Mouse (Mus musculus) kidney, postnatal 0 days (tissue): ENCODE measurements around the gene Pi4ka. TPM values are rescaled to one million over a fixed set of nuclear protein-coding genes. Genes with fewer than 3 reads are reported as not detected.

Experiments used
- ATAC-seq: fragments of 200-750 bp; cut with Nextera tagmentation; replicated peaks from 2 replicates; pipeline ENCODE4 v1.8.0; 2017; ENCODE audit warnings: low read depth, moderate number of reproducible peaks, moderate TSS enrichment, moderate library complexity; ENCODE audit not compliant: low FRiP score
- DNase-seq: peaks from one replicate; pipeline ENCODE4 v3.0.0-alpha.2; 2016; ENCODE audit warnings: low spot score
- H3K27ac ChIP-seq: fragments of 300-500 bp; sonication (generic); 2 replicates; pipeline ENCODE4 v1.5.1; 2014; ENCODE audit warnings: mild to moderate bottlenecking
- H3K27me3 ChIP-seq: fragments of 300-500 bp; sonication (generic); 2 replicates; pipeline ENCODE4 v1.6.1; 2014; ENCODE audit warnings: low read length, mixed read lengths; ENCODE audit not compliant: insufficient read depth
- H3K36me3 ChIP-seq: fragments of 300-500 bp; sonication (generic); 2 replicates; pipeline ENCODE4 v1.6.1; 2014; ENCODE audit warnings: low read length, mixed read lengths; ENCODE audit not compliant: insufficient read depth
- H3K4me1 ChIP-seq: fragments of 300-500 bp; sonication (generic); replicated peaks from 2 replicates; pipeline ENCODE4 v1.6.1; 2014; ENCODE audit warnings: antibody characterized with exemption, low read length, mixed read lengths; ENCODE audit not compliant: insufficient read depth
- H3K4me2 ChIP-seq: fragments of 300-500 bp; sonication (generic); 2 replicates; pipeline ENCODE4 v1.6.1; 2014; ENCODE audit warnings: mild to moderate bottlenecking, low read length, moderate library complexity, mixed read lengths
- H3K4me3 ChIP-seq: fragments of 300-500 bp; sonication (generic); replicated peaks from 2 replicates; pipeline ENCODE4 v1.5.1; 2014; ENCODE audit warnings: low read depth, low read length
- H3K9ac ChIP-seq: fragments of 300-500 bp; sonication (generic); 2 replicates; pipeline ENCODE4 v1.6.1; 2014; ENCODE audit warnings: low read depth, low read length
- H3K9me3 ChIP-seq: fragments of 300-500 bp; sonication (generic); replicated peaks from 2 replicates; pipeline ENCODE4 v1.6.1; 2016; ENCODE audit warnings: low read length, inconsistent platforms, mixed read lengths
- CTCF ChIP-seq: IDR thresholded peaks from 2 replicates; pipeline ENCODE4 v1.5.1; 2016; ENCODE audit warnings: antibody characterized with exemption, low read depth, mild to moderate bottlenecking, moderate library complexity
- WGBS: fragments of 180-500 bp; shearing (Covaris S2); extraction: QIAGEN DNeasy Blood & Tissue Kit; methylation state at CpG from one replicate; pipeline ENCODE4 v1.1.7; 2014; 5-methylcytosine and 5-hydroxymethylcytosine counted together
- polyA plus RNA-seq: library from polyadenylated mRNA; unstranded; fragments of >200 nt; fragmentation: Nextera tagmentation; extraction: Ambion mirVana; gene quantifications from 2 replicates; pipeline ENCODE4 v1.2.1, GENCODE M21; 2015

The Pi4ka gene
- polyA plus RNA-seq, 1 experiment from 2014 or later: 27.3 TPM

GRCm38 (mm10) chr16:17303521-17304245 lies 102.4 kb downstream of the Pi4ka start:
- Histone ChIP-seq H3K4me1 (no peaks in the 10 kb centered on the region), H3K36me3 (peaks cover 41% of the 10 kb centered on the region), H3K9ac (no peak overlapping the region), H3K27ac (no peak overlapping the region), H3K4me2 (no peak overlapping the region), H3K4me3 (no peak overlapping the region), H3K27me3 (no peaks in the 10 kb centered on the region), H3K9me3 (no peaks in the 10 kb centered on the region)
- DNase-seq: no peak
- TF ChIP-seq CTCF: no peak
- ATAC-seq: no peak
- 75% methylated on average over 5 of the region's 5 CpGs for WGBS

DNA sequence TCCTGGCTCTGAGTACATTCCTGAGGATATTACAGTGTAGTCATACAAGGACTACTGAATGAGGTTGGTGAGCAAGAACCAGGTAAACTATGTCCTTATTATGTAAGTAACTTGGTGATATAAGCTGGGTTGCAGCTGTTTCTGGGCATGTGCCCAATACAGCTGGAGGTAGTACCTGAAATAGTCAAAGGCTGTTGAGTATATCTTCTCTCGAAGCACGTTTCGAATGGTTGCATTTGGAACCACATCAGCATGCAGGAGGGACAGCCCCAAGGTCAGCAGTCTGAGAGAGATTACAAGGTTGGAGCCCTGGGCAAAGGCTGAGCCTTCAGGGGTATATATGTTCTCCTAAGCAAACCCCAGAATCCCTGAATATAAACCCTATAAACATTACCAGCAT lies 105.3 kb downstream of the Pi4ka start:
- no peak for DNase-seq
- H3K4me1 ChIP-seq: no peaks in the 10 kb centered on the region
- H3K36me3 ChIP-seq: peaks cover 47% of the 10 kb centered on the region
- no peak for TF ChIP-seq CTCF
- H3K27me3 ChIP-seq: no peaks in the 10 kb centered on the region
- ATAC-seq: no peak
- H3K27ac ChIP-seq: no peak overlapping the region
- H3K4me2 ChIP-seq: no peak overlapping the region
- no peak overlapping the region for H3K9ac ChIP-seq
- 95% methylated on average over 3 of the region's 3 CpGs for WGBS
- no peak overlapping the region for H3K4me3 ChIP-seq
- H3K9me3 ChIP-seq: no peaks in the 10 kb centered on the region

GRCm38 (mm10) chr16:17292751-17293150 lies 113.4 kb downstream of the Pi4ka start:
- Histone ChIP-seq H3K9ac (no peak overlapping the region), H3K36me3 (peaks cover 26% of the 10 kb centered on the region), H3K4me1 (no peaks in the 10 kb centered on the region), H3K9me3 (no peaks in the 10 kb centered on the region), H3K4me2 (no peak overlapping the region), H3K27ac (no peak overlapping the region), H3K4me3 (no peak overlapping the region), H3K27me3 (no peaks in the 10 kb centered on the region)
- ATAC-seq: no peak
- peak; percentile 98 for TF ChIP-seq CTCF
- WGBS: 0% methylated on average over 2 of the region's 2 CpGs
- DNase-seq: peak; percentile 70

DNA sequence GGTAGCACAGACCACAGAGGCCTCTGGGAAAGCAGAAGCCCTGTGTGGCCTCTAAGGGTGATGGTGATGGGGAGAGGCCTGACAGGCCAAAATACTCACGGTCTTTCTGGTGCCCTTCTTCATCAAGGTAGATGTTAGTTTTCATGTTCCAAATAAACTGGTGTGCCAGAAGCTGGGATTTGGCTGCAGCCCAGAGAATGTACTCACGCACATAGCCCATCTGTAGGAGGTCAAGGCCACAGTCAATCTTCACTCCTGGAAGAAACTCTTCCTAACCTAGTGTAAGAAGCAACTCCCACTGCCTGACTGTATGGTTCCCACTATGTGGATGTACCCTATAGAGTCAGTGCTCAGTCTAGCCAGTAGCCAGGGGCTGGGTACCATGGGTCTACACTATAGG lies 115.1 kb downstream of the Pi4ka start:
- Histone ChIP-seq H3K36me3 (peaks cover 24% of the 10 kb centered on the region; the same call in 1 of the 2 replicates), H3K9me3 (no peaks in the 10 kb centered on the region), H3K27me3 (no peaks in the 10 kb centered on the region), H3K9ac (no peak overlapping the region), H3K4me2 (no peak overlapping the region), H3K4me3 (no peak overlapping the region), H3K4me1 (no peaks in the 10 kb centered on the region), H3K27ac (no peak overlapping the region)
- 86% methylated on average over 2 of the region's 2 CpGs for WGBS
- ATAC-seq (no peak), DNase-seq (no peak)
- TF ChIP-seq CTCF: no peak

DNA sequence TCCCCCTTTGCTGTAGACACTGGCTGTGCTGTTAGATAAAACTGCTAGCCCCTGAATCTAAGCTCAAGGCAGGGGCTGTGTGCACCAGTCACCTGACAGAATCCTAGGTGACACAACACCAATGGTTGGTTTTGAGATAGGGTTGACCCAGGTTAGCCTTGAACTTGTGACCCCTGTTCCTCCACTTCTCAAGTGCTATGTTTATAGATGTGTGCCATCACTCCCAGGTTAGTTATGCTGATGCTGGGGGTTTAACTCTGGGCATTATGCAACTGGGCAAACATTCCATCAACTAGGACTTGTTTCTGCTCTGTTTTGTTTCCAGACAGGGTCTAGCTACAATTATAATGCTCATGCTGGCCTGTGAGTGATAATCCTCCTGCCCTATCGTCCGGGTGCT lies 119.0 kb downstream of the Pi4ka start:
- no peak overlapping the region for H3K27ac ChIP-seq
- no peaks in the 10 kb centered on the region for H3K4me1 ChIP-seq
- peaks cover 31% of the 10 kb centered on the region; the same call in 1 of the 2 replicates for H3K36me3 ChIP-seq
- 94% methylated on average over 2 of the region's 2 CpGs for WGBS
- DNase-seq (no peak), ATAC-seq (no peak)
- no peak for TF ChIP-seq CTCF
- no peak overlapping the region for H3K4me2 ChIP-seq
- no peak overlapping the region for H3K9ac ChIP-seq
- no peak overlapping the region for H3K4me3 ChIP-seq
- H3K9me3 ChIP-seq: no peaks in the 10 kb centered on the region
- no peaks in the 10 kb centered on the region for H3K27me3 ChIP-seq

GRCm38 (mm10) chr16:17283151-17283550 lies 123.0 kb downstream of the Pi4ka start:
- Histone ChIP-seq H3K4me2 (no peak overlapping the region), H3K27me3 (no peaks in the 10 kb centered on the region), H3K4me3 (no peak overlapping the region), H3K27ac (no peak overlapping the region), H3K36me3 (peaks cover 41% of the 10 kb centered on the region), H3K9me3 (no peaks in the 10 kb centered on the region), H3K9ac (no peak overlapping the region), H3K4me1 (no peaks in the 10 kb centered on the region)
- no peak for TF ChIP-seq CTCF
- WGBS: 80% methylated on average over 6 of the region's 6 CpGs
- ATAC-seq: no peak
- no peak for DNase-seq
